Mouse (Mus musculus) midbrain, postnatal 0 days (tissue): Measurements from ENCODE around the gene F11r. TPM values are rescaled to one million over a fixed set of nuclear protein-coding genes. Genes with fewer than 3 reads are reported as not detected.

Experiments
- ATAC-seq: fragments of 200-750 bp; cut with Nextera tagmentation; 2 replicates; pipeline ENCODE4 v1.8.0; 2017; ENCODE audit warnings: moderate number of reproducible peaks, mild to moderate bottlenecking, moderate TSS enrichment, moderate library complexity; ENCODE audit not compliant: low FRiP score
- DNase-seq: peaks from one replicate; pipeline ENCODE4 v3.0.0-alpha.2; 2015; ENCODE audit warnings: low spot score
- H3K27ac ChIP-seq: fragments of 300-500 bp; sonication (generic); 2 replicates; pipeline ENCODE4 v1.5.1; 2014; ENCODE audit warnings: low read depth, mild to moderate bottlenecking, low read length, mixed read lengths
- H3K27me3 ChIP-seq: fragments of 300-500 bp; sonication (generic); 2 replicates; pipeline ENCODE4 v1.6.1; 2014; ENCODE audit warnings: low read length, control low read depth, mixed read lengths; ENCODE audit not compliant: insufficient read depth
- H3K36me3 ChIP-seq: fragments of 300-500 bp; sonication (generic); 2 replicates; pipeline ENCODE4 v1.6.1; 2014; ENCODE audit warnings: low read length, control low read depth, mixed read lengths; ENCODE audit not compliant: insufficient read depth
- H3K4me1 ChIP-seq: fragments of 300-500 bp; sonication (generic); 2 replicates; pipeline ENCODE4 v1.6.1; 2014; ENCODE audit warnings: mild to moderate bottlenecking, control low read depth, antibody characterized with exemption, low read length, mixed read lengths; ENCODE audit not compliant: insufficient read depth
- H3K4me2 ChIP-seq: fragments of 300-500 bp; sonication (generic); 2 replicates; pipeline ENCODE4 v1.6.1; 2014; ENCODE audit warnings: low read depth, mild to moderate bottlenecking, low read length, mixed read lengths; ENCODE audit not compliant: poor library complexity, severe bottlenecking
- H3K4me3 ChIP-seq: fragments of 300-500 bp; sonication (generic); 2 replicates; pipeline ENCODE4 v1.5.1; 2014; ENCODE audit warnings: low read depth, mild to moderate bottlenecking, low read length, moderate library complexity
- H3K9ac ChIP-seq: fragments of 300-500 bp; sonication (generic); replicated peaks from 2 replicates; pipeline ENCODE4 v1.6.1; 2014; ENCODE audit warnings: mild to moderate bottlenecking, low read length, moderate library complexity, mixed read lengths; ENCODE audit not compliant: poor library complexity, severe bottlenecking
- H3K9me3 ChIP-seq: fragments of 300-500 bp; sonication (generic); 2 replicates; pipeline ENCODE4 v1.6.1; 2016; ENCODE audit warnings: low read length, control low read depth
- CTCF ChIP-seq: IDR thresholded peaks from 2 replicates; pipeline ENCODE4 v1.5.1; 2016; ENCODE audit warnings: antibody characterized with exemption, mild to moderate bottlenecking
- WGBS: fragments of 180-500 bp; shearing (Covaris S2); extraction: QIAGEN DNeasy Blood & Tissue Kit; methylation state at CpG from one replicate; pipeline ENCODE4 v1.1.7; 2014; 5-methylcytosine and 5-hydroxymethylcytosine counted together
- polyA plus RNA-seq: library from polyadenylated mRNA; unstranded; fragments of >200 nt; fragmentation: Nextera tagmentation; extraction: Ambion mirVana; gene quantifications from 2 replicates; pipeline ENCODE4 v1.2.1, GENCODE M21; 2015
- total RNA-seq: library from RNA; depleted of rRNA; stranded (reverse); fragments of >200 nt; gene quantifications from 2 replicates; pipeline ENCODE4 v1.2.3, GENCODE M21; 2014; rRNA removed

F11r gene
- total and polyA plus RNA-seq, 2 experiments from 2014 or later = 8.9 to 9.2 TPM

DNA sequence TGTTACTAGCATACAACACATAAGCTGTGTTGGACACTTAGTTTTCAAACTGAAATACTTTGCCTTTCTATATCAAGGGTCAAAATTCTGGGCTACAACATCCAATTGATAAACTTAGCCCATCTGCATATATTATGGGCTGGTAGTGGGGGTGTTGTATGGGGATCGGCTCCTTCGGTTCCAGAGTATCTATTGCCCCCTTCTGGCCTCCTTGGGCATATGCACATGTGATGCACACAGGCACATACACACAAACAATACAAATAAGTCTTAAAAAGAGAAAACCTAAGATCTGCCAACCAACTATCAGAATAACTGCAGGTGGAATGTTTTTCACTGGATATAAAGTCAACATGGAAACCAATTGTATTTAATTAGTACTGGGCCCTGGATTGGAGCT is 75.9 kb downstream of the F11r start:
- ATAC-seq = no peak
- Histone ChIP-seq H3K36me3 (no peaks in the 10 kb centered on the region), H3K4me2 (no peak overlapping the region), H3K4me1 (no peaks in the 10 kb centered on the region), H3K4me3 (no peak overlapping the region), H3K9me3 (no peaks in the 10 kb centered on the region), H3K27me3 (no peaks in the 10 kb centered on the region), H3K27ac (no peak overlapping the region), H3K9ac (no peak overlapping the region)
- no peak for TF ChIP-seq CTCF
- DNase-seq = no peak
- 88% methylated on average over 2 of the region's 2 CpGs for whole genome bisulfite sequencing

DNA sequence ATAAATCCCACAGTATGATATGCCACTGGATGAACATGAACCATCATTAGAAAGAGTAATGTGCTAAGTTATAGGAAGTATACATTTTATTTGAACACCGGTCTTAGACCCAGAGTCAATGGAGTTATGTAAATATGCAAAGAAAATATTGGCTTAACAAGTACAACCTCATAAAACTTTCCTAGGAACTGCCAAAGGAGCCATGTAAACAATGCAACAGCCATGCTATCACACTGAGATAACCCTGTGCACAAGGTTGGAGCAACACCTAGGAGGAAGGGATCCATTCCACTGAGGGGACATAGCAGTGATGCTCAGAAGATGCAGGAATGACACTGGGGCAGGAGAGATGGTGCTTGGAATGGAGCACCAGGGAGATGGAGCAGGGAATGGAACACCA is 76.4 kb downstream of the F11r start:
- no peak overlapping the region for H3K9ac ChIP-seq
- WGBS = 100% methylated on average over 1 of the region's 1 CpGs
- no peaks in the 10 kb centered on the region for H3K4me1 ChIP-seq
- no peaks in the 10 kb centered on the region for H3K27me3 ChIP-seq
- ATAC-seq = no peak
- no peak for TF ChIP-seq CTCF
- DNase-seq = no peak
- no peak overlapping the region for H3K4me3 ChIP-seq
- no peaks in the 10 kb centered on the region for H3K9me3 ChIP-seq
- no peak overlapping the region for H3K4me2 ChIP-seq
- H3K27ac ChIP-seq = no peak overlapping the region
- no peaks in the 10 kb centered on the region for H3K36me3 ChIP-seq

Other genes starting within 250 kb of the F11r start
- gene Pcp4l1, start 241.3 kb upstream of the F11r start, total RNA-seq = 16.9 and 22.1 TPM in 2 replicates
- 24.1 and 29.1 TPM in 2 replicates for gene Pcp4l1, start 241.3 kb upstream of the F11r start, polyA plus RNA-seq
- gene Nr1i3, start 223.6 kb upstream of the F11r start, total RNA-seq = 0.11 TPM in 1 of 2 replicates, not detected in the other
- 0.19 and 0.23 TPM in 2 replicates for gene Nr1i3, start 223.6 kb upstream of the F11r start, polyA plus RNA-seq
- gene Tomm40l, start 215.0 kb upstream of the F11r start, total RNA-seq = 49.8 and 57.6 TPM in 2 replicates
- 33.9 and 44.6 TPM in 2 replicates for gene Tomm40l, start 215.0 kb upstream of the F11r start, polyA plus RNA-seq
- gene Apoa2, start 212.5 kb upstream of the F11r start, total RNA-seq = 3.7 TPM in 1 of 2 replicates, not detected in the other
- gene Apoa2, start 212.5 kb upstream of the F11r start, polyA plus RNA-seq = 5.2 and 7.2 TPM in 2 replicates
- gene Fcer1g, start 203.2 kb upstream of the F11r start, total RNA-seq = 21.3 and 25.9 TPM in 2 replicates
- 30.5 and 31.1 TPM in 2 replicates for gene Fcer1g, start 203.2 kb upstream of the F11r start, polyA plus RNA-seq
- 5.2 and 8.2 TPM in 2 replicates for gene Adamts4, start 187.1 kb upstream of the F11r start, total RNA-seq
- 3.4 and 4.2 TPM in 2 replicates for gene Adamts4, start 187.1 kb upstream of the F11r start, polyA plus RNA-seq
- 224 and 230 TPM in 2 replicates for gene Ndufs2, start 186.1 kb upstream of the F11r start, total RNA-seq
- gene Ndufs2, start 186.1 kb upstream of the F11r start, polyA plus RNA-seq = 221 and 244 TPM in 2 replicates
- gene B4galt3, start 167.2 kb upstream of the F11r start, total RNA-seq = 77.0 and 94.9 TPM in 2 replicates
- 109 and 110 TPM in 2 replicates for gene B4galt3, start 167.2 kb upstream of the F11r start, polyA plus RNA-seq
- gene Ppox, start 156.3 kb upstream of the F11r start, total RNA-seq = 36.5 and 45.9 TPM in 2 replicates
- gene Ppox, start 156.3 kb upstream of the F11r start, polyA plus RNA-seq = 31.3 and 32.6 TPM in 2 replicates
- 59.5 and 65.9 TPM in 2 replicates for gene Usp21, start 149.5 kb upstream of the F11r start, total RNA-seq
- 81.0 and 82.6 TPM in 2 replicates for gene Usp21, start 149.5 kb upstream of the F11r start, polyA plus RNA-seq
- 83.7 and 87.9 TPM in 2 replicates for gene Ufc1, start 142.5 kb upstream of the F11r start, total RNA-seq
- gene Ufc1, start 142.5 kb upstream of the F11r start, polyA plus RNA-seq = 128 and 132 TPM in 2 replicates
- gene Dedd, start 108.4 kb upstream of the F11r start, total RNA-seq = 29.8 and 42.1 TPM in 2 replicates
- gene Dedd, start 108.4 kb upstream of the F11r start, polyA plus RNA-seq = 38.9 and 40.3 TPM in 2 replicates
- gene Nit1, start 91.9 kb upstream of the F11r start, total RNA-seq = 42.5 and 44.0 TPM in 2 replicates
- 45.2 and 46.6 TPM in 2 replicates for gene Nit1, start 91.9 kb upstream of the F11r start, polyA plus RNA-seq
- gene Pfdn2, start 91.9 kb upstream of the F11r start, total RNA-seq = 17.3 and 18.4 TPM in 2 replicates
- gene Pfdn2, start 91.9 kb upstream of the F11r start, polyA plus RNA-seq = 139 and 155 TPM in 2 replicates
- gene Klhdc9, start 76.7 kb upstream of the F11r start, total RNA-seq = 4.0 and 4.5 TPM in 2 replicates
- 6.3 and 6.4 TPM in 2 replicates for gene Klhdc9, start 76.7 kb upstream of the F11r start, polyA plus RNA-seq
- 4.7 and 9.3 TPM in 2 replicates for gene Nectin4, start 67.4 kb upstream of the F11r start, total RNA-seq
- 4.8 TPM in 2 replicates for gene Nectin4, start 67.4 kb upstream of the F11r start, polyA plus RNA-seq
- gene Arhgap30, start 48.6 kb upstream of the F11r start, total RNA-seq = 0.82 and 1.1 TPM in 2 replicates
- gene Arhgap30, start 48.6 kb upstream of the F11r start, polyA plus RNA-seq = 0.75 and 0.81 TPM in 2 replicates
- gene Usf1, start 26.2 kb upstream of the F11r start, total RNA-seq = 134 and 156 TPM in 2 replicates
- gene Usf1, start 26.2 kb upstream of the F11r start, polyA plus RNA-seq = 160 and 167 TPM in 2 replicates
- not detected in 2 replicates for gene Tstd1, start 18.7 kb upstream of the F11r start, total RNA-seq
- 3.1 and 3.9 TPM in 2 replicates for gene Tstd1, start 18.7 kb upstream of the F11r start, polyA plus RNA-seq
- gene Alyref2, start 65.9 kb downstream of the F11r start, total RNA-seq = 9.4 and 14.7 TPM in 2 replicates
- 22.1 and 22.2 TPM in 2 replicates for gene Alyref2, start 65.9 kb downstream of the F11r start, polyA plus RNA-seq
- not detected in 2 replicates for gene Itln1, start 97.8 kb downstream of the F11r start, total RNA-seq
- gene Itln1, start 97.8 kb downstream of the F11r start, polyA plus RNA-seq = not detected in 2 replicates
- not detected in 2 replicates for gene Cd244a, start 121.7 kb downstream of the F11r start, total RNA-seq
- not detected in 2 replicates for gene Cd244a, start 121.7 kb downstream of the F11r start, polyA plus RNA-seq
- gene Ly9, start 169.9 kb downstream of the F11r start, total RNA-seq = 0.19 and 0.66 TPM in 2 replicates
- 0.21 TPM in 1 of 2 replicates, not detected in the other for gene Ly9, start 169.9 kb downstream of the F11r start, polyA plus RNA-seq
- not detected in 2 replicates for gene Slamf7, start 215.5 kb downstream of the F11r start, total RNA-seq
- not detected in 2 replicates for gene Slamf7, start 215.5 kb downstream of the F11r start, polyA plus RNA-seq
- gene Cd48, start 244.5 kb downstream of the F11r start, total RNA-seq = 0.77 and 1.1 TPM in 2 replicates
- gene Cd48, start 244.5 kb downstream of the F11r start, polyA plus RNA-seq = 0.88 and 0.99 TPM in 2 replicates